ENCODE assay signal across 12 mouse cellular contexts in the genomic region with DNA sequence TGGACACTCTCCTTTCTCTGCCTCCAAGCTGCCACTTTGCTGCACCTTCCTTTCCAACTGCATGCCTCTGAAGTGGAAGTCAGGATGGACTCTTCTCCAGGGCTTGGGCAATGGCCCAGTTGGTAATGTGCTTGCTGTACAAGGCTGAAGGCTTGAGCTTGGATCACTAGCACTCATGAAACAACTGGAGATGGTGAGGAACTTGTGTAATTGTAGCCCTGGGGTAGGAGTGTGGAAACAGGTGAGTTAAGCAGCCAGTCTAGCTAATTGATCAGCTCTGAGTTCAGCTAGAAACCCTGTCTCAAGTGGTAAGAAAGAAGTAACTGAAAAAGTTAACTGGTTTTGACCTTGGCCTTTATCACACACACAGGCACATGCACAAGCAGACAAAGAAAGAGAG.
"Had no signal": no experiment of that assay in that cellular context is flagged by ENCODE, and none has a peak within 500 bp of the region (broad histone marks: within the 10 kb centered on the region; RNA-seq: fewer than 3 reads in every experiment).

No protein-coding gene starts in this region.

- DNase-seq: left cerebral cortex, postnatal 4 days; liver; liver, embryonic 13.5 days; liver, postnatal 0 days; lung, adult 18-20 months; lung, adult 2 months; lung, embryonic 14.5 days; lung, postnatal 10 days; lung, postnatal 14 days; lung, postnatal 36 days; lung, postnatal 4 days; midbrain, embryonic 14.5 days had no signal
